Mouse (Mus musculus) myocyte (in vitro differentiated cells): ENCODE measurements around the gene Gm20388. TPM values are rescaled to one million over a fixed set of nuclear protein-coding genes. Genes with fewer than 3 reads are reported as not detected.
A peak's percentile ranks its signal among the peaks of the same experiment; 100 is the strongest.

ENCODE experiments used
- H3K27me3 ChIP-seq: one replicate; pipeline ENCODE4 v1.6.1; 2011; ENCODE audit not compliant: control insufficient read depth, insufficient read depth, insufficient read length
- H3K36me3 ChIP-seq: one replicate; pipeline ENCODE4 v1.6.1; 2011; ENCODE audit not compliant: control insufficient read depth, insufficient read depth
- H3K4me2 ChIP-seq: one replicate; pipeline ENCODE4 v1.6.1; 2011; ENCODE audit warnings: low read depth, control low read depth
- H3K4me3 ChIP-seq: one replicate; pipeline ENCODE4 v1.5.1; 2011; ENCODE audit warnings: mild to moderate bottlenecking, control low read depth, moderate library complexity
- H3K79me2 ChIP-seq: one replicate; pipeline ENCODE4 v1.6.1; 2011; ENCODE audit not compliant: control insufficient read depth, insufficient read depth
- H3ac ChIP-seq: one replicate; pipeline ENCODE4 v1.6.1; 2011; ENCODE audit not compliant: control insufficient read depth, insufficient read length
- CEBPB ChIP-seq: IDR thresholded peaks from 2 replicates; pipeline ENCODE4 v1.6.1; 2011; ENCODE audit warnings: mild to moderate bottlenecking, moderate library complexity; ENCODE audit not compliant: poor library complexity, insufficient read depth, severe bottlenecking
- E2F4 ChIP-seq: IDR thresholded peaks from one replicate; pipeline ENCODE4 v1.6.1; 2011; ENCODE audit warnings: mild to moderate bottlenecking, control low read depth, moderate library complexity; ENCODE audit not compliant: insufficient read depth
- MAX ChIP-seq: IDR thresholded peaks from one replicate; pipeline ENCODE4 v1.6.1; 2011; ENCODE audit warnings: low read depth, mild to moderate bottlenecking, control low read depth
- MYOD1 ChIP-seq, 3 experiments: IDR thresholded peaks; one replicate each; pipeline ENCODE4 v1.6.1; 2011; ENCODE audit warnings: control low read depth in 2 of 3, low read depth in 2 of 3, mild to moderate bottlenecking in 2 of 3, moderate library complexity in 1 of 3; ENCODE audit not compliant: insufficient read length in 2 of 3, control insufficient read depth in 1 of 3
- MYOG ChIP-seq, 3 experiments: IDR thresholded peaks; one replicate each; pipeline ENCODE4 v1.6.1; 2011; ENCODE audit warnings: control low read depth in 2 of 3, low read depth in 2 of 3, mild to moderate bottlenecking in 2 of 3; ENCODE audit not compliant: insufficient read length in 2 of 3, control insufficient read depth in 1 of 3, insufficient read depth in 1 of 3
- POLR2A ChIP-seq: IDR thresholded peaks from one replicate; pipeline ENCODE4 v1.6.1; 2011; ENCODE audit warnings: low read depth, mild to moderate bottlenecking, control low read depth, moderate library complexity; ENCODE audit not compliant: insufficient read length
- POLR2AphosphoS2 ChIP-seq: IDR thresholded peaks from one replicate; pipeline ENCODE4 v1.6.1; 2011; ENCODE audit warnings: low read depth, control low read depth; ENCODE audit not compliant: insufficient read length
- REST ChIP-seq: IDR thresholded peaks from one replicate; pipeline ENCODE4 v1.6.1; 2011; ENCODE audit warnings: mild to moderate bottlenecking, control low read depth, moderate library complexity; ENCODE audit not compliant: insufficient read depth, insufficient read length
- SRF ChIP-seq: IDR thresholded peaks from one replicate; pipeline ENCODE4 v1.6.1; 2011; ENCODE audit warnings: low read depth; ENCODE audit not compliant: control insufficient read depth, insufficient read length
- TCF12 ChIP-seq: IDR thresholded peaks from one replicate; pipeline ENCODE4 v1.6.1; 2011; ENCODE audit warnings: mild to moderate bottlenecking, control low read depth; ENCODE audit not compliant: poor library complexity, insufficient read depth, severe bottlenecking
- TCF3 ChIP-seq: IDR thresholded peaks from one replicate; pipeline ENCODE4 v1.6.1; 2011; ENCODE audit warnings: low read depth, control low read depth; ENCODE audit not compliant: insufficient read length
- USF1 ChIP-seq: IDR thresholded peaks from one replicate; pipeline ENCODE4 v1.6.1; 2011; ENCODE audit warnings: low read depth, mild to moderate bottlenecking, control low read depth, moderate library complexity
- polyA plus RNA-seq: library from polyadenylated mRNA; unstranded; fragments of >200 nt; fragmentation: generic; extraction: Trizol; gene quantifications from one replicate; pipeline ENCODE4 v1.2.1, GENCODE M21; 2012; ENCODE audit warnings: missing spikeins

Gm20388 gene
- polyA plus RNA-seq, 1 experiment: 15.3 TPM

GRCm38 (mm10) chr8:124253939-124254338 lies 4343.3 kb downstream of the Gm20388 start:
- Histone ChIP-seq H3K4me3 (no peak overlapping the region), H3K27me3 (no peaks in the 10 kb centered on the region), H3K4me2 (peak overlapping the region; percentile 69), H3K36me3 (no peaks in the 10 kb centered on the region), H3ac (no peak overlapping the region), H3K79me2 (peaks cover 41% of the 10 kb centered on the region)
- TF ChIP-seq USF1 (no peak), SRF (no peak), E2F4 (no peak), POLR2A (no peak), MYOD1 (IDR thresholded peaks at IDR 0.05; ENCODE audit: control insufficient read depth in 1 of 3, insufficient read length in 2 of 3, low read depth in 2 of 3) (peak; percentile 17 to 84 (median 74)), REST (no peak), POLR2AphosphoS2 (no peak), TCF3 (no peak), MYOG (IDR thresholded peaks at IDR 0.05; ENCODE audit: control insufficient read depth in 1 of 3, insufficient read depth in 1 of 3, insufficient read length in 2 of 3, low read depth in 2 of 3) (peak in 1 of 3 experiments; percentile 50), CEBPB (no peak), MAX (no peak), TCF12 (peak; percentile 37)

- no peak overlapping the region for H3K4me3 ChIP-seq
- peak overlapping the region; percentile 51 for H3K4me2 ChIP-seq
- no peaks in the 10 kb centered on the region for H3K36me3 ChIP-seq
- H3K79me2 ChIP-seq: peaks cover 42% of the 10 kb centered on the region
- no peak overlapping the region for H3ac ChIP-seq
- no peak for TF ChIP-seq E2F4
- TF ChIP-seq USF1: peak; percentile 17
- no peak for TF ChIP-seq MYOD1 (IDR thresholded peaks at IDR 0.05; ENCODE audit: control insufficient read depth in 1 of 3, insufficient read length in 2 of 3, low read depth in 2 of 3)
- TF ChIP-seq CEBPB: no peak
- no peak for TF ChIP-seq SRF
- no peak for TF ChIP-seq TCF12
- TF ChIP-seq POLR2AphosphoS2: no peak
- TF ChIP-seq MYOG (IDR thresholded peaks at IDR 0.05; ENCODE audit: control insufficient read depth in 1 of 3, insufficient read depth in 1 of 3, insufficient read length in 2 of 3, low read depth in 2 of 3): no peak
- TF ChIP-seq MAX: no peak
- no peaks in the 10 kb centered on the region for H3K27me3 ChIP-seq
Measured at GRCm38 (mm10) chr8:124256841-124257240, 4346.2 kb downstream of the Gm20388 start.

DNA sequence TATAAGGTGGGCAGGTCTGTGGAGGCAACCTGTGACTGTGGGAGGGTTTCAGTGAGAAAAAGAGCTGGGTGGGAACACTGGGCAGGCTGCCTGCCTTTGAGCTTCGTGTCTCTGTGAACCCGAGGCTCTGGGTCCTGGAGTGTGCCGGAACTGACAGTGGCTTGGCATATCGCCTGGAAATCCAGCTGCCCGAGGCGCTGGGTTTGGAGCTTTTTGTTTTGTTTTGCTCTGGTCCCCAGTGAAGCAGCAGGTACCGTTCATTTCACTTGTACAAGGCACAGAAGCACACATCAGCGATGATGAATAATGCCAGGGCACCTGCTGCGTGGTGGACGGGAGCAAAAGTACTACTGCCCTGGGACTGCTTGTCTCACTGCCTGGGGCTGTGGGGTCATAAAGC lies 4346.7 kb downstream of the Gm20388 start:
- Histone ChIP-seq H3K4me3 (no peak overlapping the region), H3K36me3 (no peaks in the 10 kb centered on the region), H3K4me2 (peak overlapping the region; percentile 51), H3K79me2 (peaks cover 42% of the 10 kb centered on the region), H3ac (no peak overlapping the region), H3K27me3 (no peaks in the 10 kb centered on the region)
- TF ChIP-seq TCF12 (peak; percentile 20), TCF3 (no peak), CEBPB (no peak), MYOD1 (IDR thresholded peaks at IDR 0.05; ENCODE audit: control insufficient read depth in 1 of 3, insufficient read length in 2 of 3, low read depth in 2 of 3) (peak in 2 of 3 experiments; percentile 43 to 63)

GRCm38 (mm10) chr8:124259146-124259545 lies 4348.5 kb downstream of the Gm20388 start:
- H3K4me2 ChIP-seq: no peak overlapping the region
- H3K79me2 ChIP-seq: peaks cover 39% of the 10 kb centered on the region
- no peaks in the 10 kb centered on the region for H3K36me3 ChIP-seq
- H3K4me3 ChIP-seq: no peak overlapping the region
- H3K27me3 ChIP-seq: no peaks in the 10 kb centered on the region
- TF ChIP-seq SRF (no peak), MYOD1 (IDR thresholded peaks at IDR 0.05; ENCODE audit: control insufficient read depth in 1 of 3, insufficient read length in 2 of 3, low read depth in 2 of 3) (no peak), USF1 (no peak), E2F4 (no peak), POLR2AphosphoS2 (no peak), REST (no peak), MYOG (IDR thresholded peaks at IDR 0.05; ENCODE audit: control insufficient read depth in 1 of 3, insufficient read depth in 1 of 3, insufficient read length in 2 of 3, low read depth in 2 of 3) (no peak), CEBPB (no peak), POLR2A (no peak), MAX (no peak), TCF12 (no peak), TCF3 (no peak)
- no peak overlapping the region for H3ac ChIP-seq

DNA sequence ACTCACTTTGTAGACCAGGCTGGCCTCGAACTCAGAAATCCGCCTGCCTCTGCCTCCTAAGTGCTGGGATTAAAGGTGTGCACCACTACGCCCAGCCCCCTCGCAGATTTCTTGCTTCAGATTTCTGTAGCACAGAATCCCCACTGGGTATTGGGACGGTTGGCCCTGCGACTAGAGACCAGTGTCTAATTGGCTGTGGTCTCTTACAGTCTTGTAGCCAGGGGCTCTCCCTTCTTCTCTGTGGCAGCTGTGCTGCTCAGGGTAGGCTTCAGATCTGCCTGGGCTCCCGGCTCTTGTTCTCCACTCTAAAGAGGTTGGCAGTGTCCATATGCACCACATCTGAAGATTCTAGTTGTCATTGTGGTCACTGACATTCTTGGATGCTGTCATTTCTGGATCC lies 4349.3 kb downstream of the Gm20388 start:
- Histone ChIP-seq H3ac (no peak overlapping the region), H3K4me2 (no peak overlapping the region), H3K4me3 (no peak overlapping the region), H3K27me3 (no peaks in the 10 kb centered on the region), H3K36me3 (no peaks in the 10 kb centered on the region), H3K79me2 (peaks cover 41% of the 10 kb centered on the region)
- TF ChIP-seq MYOD1 (IDR thresholded peaks at IDR 0.05; ENCODE audit: control insufficient read depth in 1 of 3, insufficient read length in 2 of 3, low read depth in 2 of 3) (peak in 1 of 3 experiments; percentile 8), MYOG (IDR thresholded peaks at IDR 0.05; ENCODE audit: control insufficient read depth in 1 of 3, insufficient read depth in 1 of 3, insufficient read length in 2 of 3, low read depth in 2 of 3) (no peak)
